Mouse (Mus musculus) T-helper 2 cell (primary cell): ENCODE results near the gene Odc1.

Source experiments
- in situ Hi-C: fragments of 300-600 bp; cut with MboI, MseI; formaldehyde crosslinking; loops from one replicate; pipeline ENCODE4 v1.15.1; 2025; ENCODE audit warnings: high pct_unique_total_duplicates

Gene Odc1

DNA sequence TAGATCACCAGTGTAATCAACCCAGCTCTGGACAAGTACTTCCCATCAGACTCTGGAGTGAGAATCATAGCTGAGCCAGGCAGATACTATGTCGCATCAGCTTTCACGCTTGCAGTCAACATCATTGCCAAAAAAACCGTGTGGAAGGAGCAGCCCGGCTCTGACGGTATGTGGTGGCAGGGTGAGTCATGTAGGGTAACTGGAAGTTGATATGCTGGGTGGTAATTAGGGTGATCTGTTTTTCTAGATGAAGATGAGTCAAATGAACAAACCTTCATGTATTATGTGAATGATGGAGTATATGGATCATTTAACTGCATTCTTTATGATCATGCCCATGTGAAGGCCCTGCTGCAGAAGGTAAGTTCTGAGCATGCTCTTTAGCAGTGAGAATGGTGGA, 4.8 kb downstream of the Odc1 start:
- in situ Hi-C loops = loop anchor here (10.0 kb wide), 1 partner anchor 945 kb away; no protein-coding TSS in a partner anchor

- in situ Hi-C loops = loop anchor here (5.0 kb wide), 2 partner anchors 179 to 256 kb away; no protein-coding TSS in a partner anchor
Measured at GRCm38 (mm10) chr12:17551208-17551995, 6.8 kb downstream of the Odc1 start.

DNA sequence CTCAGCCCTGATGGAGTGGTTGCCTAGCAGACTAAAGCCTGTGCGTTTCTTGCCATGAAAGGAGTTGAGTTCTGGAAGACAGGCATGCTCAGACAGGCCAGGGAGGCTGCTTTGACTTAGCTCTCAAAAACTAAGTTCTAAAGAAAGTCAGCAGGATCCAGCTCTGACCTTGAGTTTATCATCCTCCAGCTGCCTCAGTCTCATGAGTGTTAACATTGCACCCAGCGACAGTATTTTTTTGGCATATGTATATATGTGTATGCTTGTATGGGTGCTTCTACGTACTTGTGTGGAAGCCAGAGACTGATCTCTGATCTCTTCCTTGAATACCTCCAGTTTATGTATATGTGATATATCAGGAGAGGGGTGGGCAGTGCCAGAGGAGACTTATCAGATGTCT, 7.8 kb downstream of the Odc1 start:
- in situ Hi-C loops = loop anchor here (5.0 kb wide), 2 partner anchors 180 to 255 kb away; no protein-coding TSS in a partner anchor

DNA sequence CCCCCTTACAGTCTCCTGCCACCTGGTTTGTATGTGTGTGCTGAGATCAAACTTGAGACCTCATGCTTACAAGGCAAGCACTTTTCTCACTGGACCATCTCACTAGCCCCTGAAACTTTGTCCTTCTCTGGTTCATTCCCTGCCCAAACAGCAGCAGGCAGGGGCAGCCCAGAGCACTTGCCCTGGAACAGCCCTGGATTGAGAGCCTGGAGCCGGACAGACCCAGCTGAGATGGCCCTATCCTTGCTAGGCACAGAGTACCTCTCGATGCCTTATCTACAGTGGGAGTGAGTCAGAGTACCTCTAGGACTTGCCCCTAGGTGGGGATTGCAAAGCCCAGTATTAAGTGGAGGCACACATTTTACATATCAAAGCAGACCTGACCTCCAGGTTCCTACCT, 8.4 kb downstream of the Odc1 start:
- in situ Hi-C loops = loop anchor here (5.0 kb wide), 2 partner anchors 181 to 254 kb away; no protein-coding TSS in a partner anchor

- in situ Hi-C loops = loop anchor here (5.0 kb wide), 2 partner anchors 181 to 254 kb away; no protein-coding TSS in a partner anchor
Measured at GRCm38 (mm10) chr12:17553627-17554026, 9.0 kb downstream of the Odc1 start.

- in situ Hi-C loops = loop anchor here (5.0 kb wide), 2 partner anchors 182 to 253 kb away; no protein-coding TSS in a partner anchor
Measured at GRCm38 (mm10) chr12:17554200-17554951, 9.8 kb downstream of the Odc1 start.

GRCm38 (mm10) chr12:17556430-17557343, 12.1 kb downstream of the Odc1 start:
- in situ Hi-C loops = no loop called here

- in situ Hi-C loops = no loop called here
Measured at GRCm38 (mm10) chr12:17557344-17557966, 12.9 kb downstream of the Odc1 start.

DNA sequence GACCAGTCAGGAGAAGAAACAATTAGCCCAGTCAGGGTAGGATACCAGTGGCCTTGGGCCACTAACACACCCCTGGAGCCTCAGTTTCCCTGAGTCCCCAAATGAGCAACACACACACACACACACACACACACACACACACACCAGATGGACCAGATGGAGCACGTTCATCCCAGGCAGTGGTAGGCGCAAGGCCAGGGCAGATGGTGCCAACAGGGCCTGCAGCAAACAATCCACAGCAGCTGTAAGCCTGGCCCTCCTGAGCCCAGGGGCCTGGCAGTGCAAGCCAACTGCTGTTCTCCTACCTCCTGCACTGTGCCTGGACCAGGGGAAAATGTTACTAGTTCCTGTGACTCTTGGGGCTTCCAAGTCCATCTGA, 13.4 kb downstream of the Odc1 start:
- in situ Hi-C loops = no loop called here

DNA sequence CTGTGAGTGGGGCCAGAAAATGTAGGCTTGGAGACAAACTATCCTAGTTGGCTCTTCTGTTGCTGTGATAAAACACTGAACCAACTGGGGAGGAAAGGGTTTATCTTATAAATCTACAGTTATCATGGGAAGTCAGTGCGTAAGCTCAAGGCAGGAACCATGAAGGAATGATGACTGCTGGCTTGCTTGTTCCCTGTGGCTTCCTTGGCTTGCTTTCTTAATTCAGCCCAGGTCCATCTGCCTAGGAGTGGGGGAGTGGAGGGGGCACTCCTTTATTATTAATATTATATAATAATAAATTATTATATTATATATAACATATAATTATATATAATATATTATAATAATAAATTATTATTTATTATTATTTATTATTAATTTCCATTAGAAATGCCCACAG, 17.8 kb downstream of the Odc1 start:
- in situ Hi-C loops = no loop called here

- in situ Hi-C loops = no loop called here
Measured at GRCm38 (mm10) chr12:17565393-17566045, 20.9 kb downstream of the Odc1 start.

DNA sequence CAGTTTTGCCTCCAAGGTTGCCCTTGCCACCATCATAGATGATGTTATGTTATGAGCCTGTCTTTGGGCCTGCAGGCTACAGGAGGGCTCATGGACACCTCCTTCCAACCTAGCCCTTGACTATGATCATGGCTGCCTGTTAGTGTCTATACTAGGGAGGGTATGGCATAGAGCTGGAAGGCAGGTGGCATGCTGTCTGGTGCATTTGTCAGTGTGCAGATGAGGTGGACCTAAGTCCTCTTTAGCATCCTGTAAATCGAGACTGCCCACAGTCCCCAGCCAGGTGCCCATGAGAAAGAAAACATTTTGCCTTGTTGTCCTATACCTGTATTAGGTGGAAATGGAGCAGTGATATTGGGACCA, 21.4 kb downstream of the Odc1 start:
- in situ Hi-C loops = no loop called here

GRCm38 (mm10) chr12:17568564-17568963, 24.0 kb downstream of the Odc1 start:
- in situ Hi-C loops = no loop called here

DNA sequence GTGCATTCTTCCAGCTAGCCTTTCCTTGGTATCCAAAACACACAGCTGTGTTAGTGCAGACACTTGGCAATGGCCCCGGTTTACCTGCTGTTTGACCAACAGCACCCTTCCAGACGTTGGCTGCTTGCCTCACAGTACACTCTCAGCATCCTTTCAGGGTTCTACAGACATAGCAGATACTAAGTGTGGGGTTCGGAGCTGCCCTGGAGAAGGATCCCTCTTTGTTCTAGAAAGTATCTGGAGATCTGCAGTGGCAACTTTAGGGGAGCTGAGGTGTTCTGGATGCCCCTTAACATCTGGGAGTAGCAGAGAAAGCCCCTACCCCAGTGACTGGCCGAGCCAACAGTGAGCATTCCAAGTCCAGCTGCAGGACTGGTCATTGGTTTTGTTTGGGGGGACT, 30.0 kb downstream of the Odc1 start:
- in situ Hi-C loops = no loop called here

DNA sequence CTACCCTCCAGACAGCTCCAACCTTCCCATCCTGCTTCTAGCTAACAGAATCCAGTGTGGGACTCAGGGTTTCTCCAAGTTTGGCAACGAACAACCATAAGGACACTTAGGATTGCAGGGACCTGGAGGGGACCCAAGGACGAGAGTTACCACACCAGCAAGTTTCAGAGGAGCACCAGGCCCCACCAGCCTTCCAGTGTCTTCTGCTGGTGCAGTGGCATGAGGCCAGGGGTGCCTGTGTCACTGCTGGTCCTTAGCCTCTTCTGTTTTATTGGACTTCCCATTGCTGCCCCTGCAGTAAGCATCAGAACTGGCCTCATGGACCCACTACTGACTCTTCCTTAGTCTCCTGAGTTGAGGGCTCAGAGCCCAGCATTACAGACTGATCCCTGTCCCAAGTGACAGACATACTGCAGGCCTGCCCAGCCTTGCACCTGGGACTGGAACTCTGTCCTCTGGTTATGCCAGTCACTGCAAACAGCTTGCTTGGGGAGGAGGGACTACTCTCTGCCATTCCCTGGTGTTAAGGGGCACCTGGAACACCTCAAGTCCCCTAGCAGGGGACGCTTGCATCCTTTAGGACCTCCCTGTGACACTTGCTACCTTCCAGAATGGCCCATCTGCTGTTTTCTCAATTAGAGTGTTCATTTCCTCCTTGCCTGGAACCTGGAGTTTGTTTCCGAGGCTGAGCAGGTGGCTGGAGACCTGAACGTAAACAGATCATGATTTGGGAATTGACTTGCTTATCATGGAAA, 30.7 kb downstream of the Odc1 start:
- in situ Hi-C loops = no loop called here

GRCm38 (mm10) chr12:17576041-17576440, 31.4 kb downstream of the Odc1 start:
- in situ Hi-C loops = no loop called here

- in situ Hi-C loops = no loop called here
Measured at GRCm38 (mm10) chr12:17578601-17579000, 34.0 kb downstream of the Odc1 start.

DNA sequence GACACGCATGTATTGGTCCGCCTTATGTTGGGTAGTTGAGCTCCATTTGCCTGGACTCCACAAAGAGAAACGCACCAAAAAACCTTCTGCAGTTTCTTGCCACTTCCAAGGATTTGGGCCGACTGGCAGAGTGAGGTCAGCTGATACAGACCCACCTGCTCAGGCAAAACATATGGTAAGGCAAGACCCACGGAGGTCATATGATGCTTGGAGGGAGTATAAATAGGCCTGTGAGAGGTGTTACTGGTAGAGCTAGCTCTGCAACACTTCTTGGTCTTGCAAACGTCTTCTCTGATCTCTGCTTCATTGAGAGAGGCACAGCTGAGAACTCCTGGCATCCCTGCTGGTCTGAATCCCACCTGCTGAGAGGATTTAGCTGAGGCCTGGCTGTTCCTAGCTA, 36.4 kb downstream of the Odc1 start:
- in situ Hi-C loops = loop anchor here (5.0 kb wide), 1 partner anchor 71 kb away; no protein-coding TSS in a partner anchor

DNA sequence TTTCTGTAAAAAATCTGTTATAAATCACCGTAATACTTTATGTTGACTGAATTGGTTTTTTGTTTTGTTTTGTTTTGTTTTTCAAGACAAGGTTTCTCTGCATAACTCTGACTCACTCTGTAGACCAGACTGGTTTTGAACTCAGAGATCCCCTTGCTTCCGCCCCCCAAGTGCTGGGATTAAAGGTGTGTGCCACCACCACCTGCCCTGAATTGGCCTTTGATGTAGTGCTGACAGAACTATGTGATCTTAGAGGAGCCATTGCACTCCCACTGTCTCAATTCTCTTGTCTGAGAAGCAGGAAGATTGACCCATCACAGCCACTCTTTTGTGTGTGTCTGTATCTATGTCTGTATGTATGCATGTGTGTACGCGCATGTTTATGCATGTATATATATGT, 37.8 kb downstream of the Odc1 start:
- in situ Hi-C loops = loop anchor here (5.0 kb wide), 1 partner anchor 70 kb away; no protein-coding TSS in a partner anchor

DNA sequence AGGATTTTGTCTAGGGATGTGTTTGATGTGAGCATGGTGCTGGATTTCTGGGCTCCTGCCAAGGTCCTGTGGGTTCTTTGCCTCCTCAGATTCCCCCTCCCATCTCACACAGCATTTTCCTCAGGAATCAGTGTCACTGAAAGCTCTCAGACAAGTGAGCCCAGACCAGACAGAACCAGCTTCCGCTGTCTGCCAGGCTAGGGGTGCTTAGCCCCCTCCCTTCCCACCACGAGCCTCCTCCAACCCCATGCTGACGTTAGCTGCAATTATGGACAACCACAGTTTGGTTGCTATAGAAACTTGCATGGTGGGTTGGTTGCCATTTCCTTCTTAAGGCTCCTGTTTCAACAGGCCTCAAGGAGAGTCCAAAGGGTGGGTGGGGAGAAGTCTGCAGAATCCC, 39.3 kb downstream of the Odc1 start:
- in situ Hi-C loops = loop anchor here (5.0 kb wide), 1 partner anchor 68 kb away; no protein-coding TSS in a partner anchor
